Mouse (Mus musculus): ENCODE data around the gene Cdkal1.
A peak's percentile ranks its signal among the peaks of the same experiment; 100 is the strongest.

Gene Cdkal1

GRCm38 (mm10) chr13:29627438-29628124 is 227.9 kb downstream of the Cdkal1 start:
- no peak for DNase-seq (ENCODE audit: low read depth)

- DNase-seq (ENCODE audit: low read depth): no peak
Measured at GRCm38 (mm10) chr13:29624929-29625328, 230.5 kb downstream of the Cdkal1 start.

GRCm38 (mm10) chr13:29623636-29624239 is 231.7 kb downstream of the Cdkal1 start:
- DNase-seq (ENCODE audit: low read depth): no peak

- no peak for DNase-seq (ENCODE audit: low read depth)
Measured at GRCm38 (mm10) chr13:29621881-29622280, 233.6 kb downstream of the Cdkal1 start.

GRCm38 (mm10) chr13:29621363-29621762 is 234.1 kb downstream of the Cdkal1 start:
- DNase-seq (ENCODE audit: low read depth): no peak

GRCm38 (mm10) chr13:29620826-29621225 is 234.6 kb downstream of the Cdkal1 start:
- DNase-seq (ENCODE audit: low read depth): no peak

- no peak for DNase-seq (ENCODE audit: low read depth)
Measured at GRCm38 (mm10) chr13:29616654-29617171, 238.8 kb downstream of the Cdkal1 start.

- no peak for DNase-seq (ENCODE audit: low read depth)
Measured at GRCm38 (mm10) chr13:29615987-29616386, 239.5 kb downstream of the Cdkal1 start.

- DNase-seq (ENCODE audit: low read depth): no peak
Measured at GRCm38 (mm10) chr13:29615081-29615480, 240.4 kb downstream of the Cdkal1 start.

GRCm38 (mm10) chr13:29610051-29610931 is 245.2 kb downstream of the Cdkal1 start:
- no peak for DNase-seq (ENCODE audit: low read depth)

GRCm38 (mm10) chr13:29609441-29609840 is 246.0 kb downstream of the Cdkal1 start:
- DNase-seq (ENCODE audit: low read depth): no peak

GRCm38 (mm10) chr13:29604241-29604640 is 251.2 kb downstream of the Cdkal1 start:
- peak; percentile 9 for DNase-seq (ENCODE audit: low read depth)

- DNase-seq (ENCODE audit: low read depth): no peak
Measured at GRCm38 (mm10) chr13:29603597-29603996, 251.9 kb downstream of the Cdkal1 start.

- DNase-seq (ENCODE audit: low read depth): no peak
Measured at GRCm38 (mm10) chr13:29601033-29601432, 254.4 kb downstream of the Cdkal1 start.

- DNase-seq (ENCODE audit: low read depth): no peak
Measured at GRCm38 (mm10) chr13:29599646-29600045, 255.8 kb downstream of the Cdkal1 start.

- DNase-seq (ENCODE audit: low read depth): no peak
Measured at GRCm38 (mm10) chr13:29596735-29597134, 258.7 kb downstream of the Cdkal1 start.

GRCm38 (mm10) chr13:29593096-29593495 is 262.4 kb downstream of the Cdkal1 start:
- no peak for DNase-seq (ENCODE audit: low read depth)

- DNase-seq (ENCODE audit: low read depth): no peak
Measured at GRCm38 (mm10) chr13:29590685-29591084, 264.8 kb downstream of the Cdkal1 start.

GRCm38 (mm10) chr13:29590164-29590563 is 265.3 kb downstream of the Cdkal1 start:
- no peak for DNase-seq (ENCODE audit: low read depth)

- no peak for DNase-seq (ENCODE audit: low read depth)
Measured at GRCm38 (mm10) chr13:29588693-29589092, 266.8 kb downstream of the Cdkal1 start.

- DNase-seq (ENCODE audit: low read depth): no peak
Measured at GRCm38 (mm10) chr13:29581762-29582700, 273.4 kb downstream of the Cdkal1 start.

Data from naive thymus-derived CD4-positive, alpha-beta T cell, adult 2 months (primary cell).